Mouse (Mus musculus) R1 (cell line): ENCODE data around the gene Zdhhc16.
A peak's percentile ranks its signal among the peaks of the same experiment; 100 is the strongest.
"Not testable (repeated sequence)": the region's sequence is repeated elsewhere in the genome, so short reads cannot be mapped to it uniquely, and the experiment has no call there.

ENCODE experiments used
- DNase-seq: peaks from one replicate; pipeline ENCODE4 v3.0.0-alpha.2; 2018; ENCODE audit warnings: low read depth, low spot score

Zdhhc16 gene

GRCm38 (mm10) chr19:41913774-41914591, 19.3 kb upstream of the Zdhhc16 start:
- DNase-seq: peak; percentile 31

- DNase-seq: not testable (repeated sequence)
These were observed 18.7 kb upstream of the Zdhhc16 start for GRCm38 (mm10) chr19:41914592-41914882.

- no peak for DNase-seq
These were observed 18.0 kb upstream of the Zdhhc16 start for GRCm38 (mm10) chr19:41915294-41915693.

DNA sequence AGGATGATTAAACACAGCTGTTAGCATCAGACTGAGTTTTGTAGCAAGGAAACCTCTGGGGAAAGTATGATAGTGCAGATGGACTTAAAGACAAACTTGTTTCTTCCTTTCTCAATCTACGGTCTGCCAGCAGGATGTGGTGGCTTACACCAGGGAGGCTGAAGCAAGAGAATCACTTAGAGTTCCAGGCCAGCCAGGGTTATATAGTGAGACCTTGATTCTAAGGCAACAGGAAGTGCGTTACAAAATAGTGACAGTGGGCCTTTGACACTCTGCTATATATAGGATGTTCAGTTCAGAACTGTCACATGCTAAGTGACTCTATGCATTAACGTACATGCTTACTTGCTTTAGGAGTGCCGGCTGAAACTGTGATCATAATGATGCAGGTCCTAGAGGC, 16.4 kb upstream of the Zdhhc16 start:
- no peak for DNase-seq

DNA sequence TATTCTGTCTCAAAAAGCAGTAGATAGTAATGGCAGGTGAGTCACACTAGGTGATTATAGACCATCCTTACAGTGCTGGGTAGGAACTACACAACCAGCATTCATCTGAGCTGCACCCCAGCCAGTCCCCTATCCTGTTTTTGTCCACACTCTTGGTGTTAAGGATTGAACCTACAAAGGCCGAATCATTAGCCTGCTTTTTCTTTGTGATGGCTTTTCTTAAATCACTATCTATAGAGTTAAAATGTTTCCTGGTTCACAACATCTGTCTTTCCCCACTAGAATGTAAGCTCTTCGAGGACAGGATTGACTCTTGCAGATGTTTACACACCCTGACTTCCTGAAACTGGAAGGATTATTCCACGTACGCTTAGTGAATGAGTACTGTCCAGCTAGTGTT, 13.8 kb upstream of the Zdhhc16 start:
- DNase-seq: no peak

DNA sequence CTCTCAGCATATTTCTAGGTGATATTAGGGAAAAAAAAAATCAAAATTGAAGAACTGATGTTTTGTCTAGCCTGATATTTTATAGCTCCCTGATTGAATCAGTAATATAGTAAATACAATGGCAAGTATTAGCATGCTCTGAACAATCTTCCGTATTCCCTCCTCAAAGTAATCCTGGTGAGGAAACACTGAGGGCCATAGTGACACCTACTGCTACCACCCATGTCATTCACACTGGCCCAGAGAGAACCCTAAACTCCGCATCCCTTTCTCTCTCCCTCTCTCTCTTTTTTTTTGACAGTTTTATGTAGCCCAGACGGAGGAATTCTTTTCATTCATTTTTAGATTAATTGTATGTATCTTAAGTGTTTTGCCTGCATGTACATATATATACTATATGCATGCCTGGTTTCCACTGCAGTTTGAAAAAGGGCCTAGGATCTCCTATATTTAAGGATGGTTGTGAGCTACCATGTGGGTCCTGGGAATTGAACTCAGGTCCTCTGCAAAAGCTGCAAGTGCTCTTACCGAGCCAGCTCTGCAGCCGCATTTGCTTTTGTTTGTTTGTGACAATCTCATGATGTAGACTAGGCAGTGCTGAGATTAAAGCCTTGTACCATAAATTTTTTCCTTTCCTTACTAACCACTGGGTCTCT, 12.7 kb upstream of the Zdhhc16 start:
- DNase-seq: no peak

DNA sequence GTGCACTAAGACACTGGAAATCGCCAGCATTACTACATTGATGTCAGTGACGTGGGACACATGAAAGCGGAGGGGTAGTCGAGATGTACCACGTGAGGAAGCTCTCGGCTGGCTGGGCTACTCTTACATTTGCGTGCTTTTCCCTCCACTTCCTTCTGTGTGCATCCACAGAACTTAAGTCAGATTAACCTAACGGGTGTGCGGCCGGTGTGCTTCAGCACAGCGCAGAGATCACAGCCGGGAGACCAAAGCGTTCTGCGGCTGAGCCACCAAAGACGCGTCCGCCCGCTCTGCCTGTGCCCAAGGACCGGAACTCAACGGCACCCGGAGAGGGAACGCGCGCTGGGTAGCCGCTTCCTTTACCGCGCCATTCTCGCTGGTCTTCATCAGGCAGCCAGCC, 594 bp upstream of the Zdhhc16 start:
- DNase-seq: peak; percentile 74

DNA sequence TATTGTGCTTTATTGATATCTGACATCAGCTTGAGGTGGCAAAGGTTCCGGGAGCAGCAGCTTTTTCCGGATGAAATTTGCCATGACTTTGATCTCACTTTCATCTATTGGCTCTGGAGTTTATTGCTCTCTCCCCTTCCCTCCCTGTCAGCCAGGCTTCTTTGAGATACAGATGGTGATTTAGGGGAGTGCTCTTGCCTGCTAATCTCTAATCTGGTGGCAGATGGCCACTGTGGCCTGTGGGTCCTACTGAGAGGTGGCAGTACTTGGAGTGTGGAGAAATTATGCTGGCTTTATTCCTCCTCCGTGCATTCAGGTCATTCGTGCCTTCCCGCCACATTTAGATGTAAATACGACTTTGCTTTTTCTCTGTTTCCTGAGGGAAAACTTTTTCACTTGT, 844 bp downstream of the Zdhhc16 start:
- no peak for DNase-seq

DNA sequence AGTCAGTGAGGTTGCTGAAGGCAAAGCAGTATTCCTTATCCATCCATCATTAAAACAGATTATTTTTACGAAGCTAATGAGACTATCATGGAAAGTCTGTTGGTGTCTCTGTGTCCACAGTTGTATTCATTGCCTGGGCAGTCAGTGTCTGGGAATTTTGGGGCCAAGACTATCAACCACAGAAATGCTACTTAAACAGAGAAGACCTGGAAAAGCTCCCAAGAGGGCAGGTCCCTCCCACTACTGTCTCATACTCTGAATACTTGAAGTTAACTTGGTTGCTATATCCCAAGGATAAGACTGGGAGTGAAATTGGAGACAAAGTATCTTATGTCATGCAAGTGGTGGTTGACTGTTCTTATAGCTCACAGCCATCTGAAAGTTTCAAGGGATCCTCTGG, 2.6 kb downstream of the Zdhhc16 start:
- DNase-seq: no peak

GRCm38 (mm10) chr19:41938539-41938938, 5.3 kb downstream of the Zdhhc16 start:
- DNase-seq: no peak

GRCm38 (mm10) chr19:41943841-41944240, 10.6 kb downstream of the Zdhhc16 start:
- DNase-seq: no peak

- peak; percentile 40 for DNase-seq
These were observed 19.0 kb downstream of the Zdhhc16 start for GRCm38 (mm10) chr19:41952287-41952686.

GRCm38 (mm10) chr19:41953574-41953973, 20.3 kb downstream of the Zdhhc16 start:
- DNase-seq: no peak

DNA sequence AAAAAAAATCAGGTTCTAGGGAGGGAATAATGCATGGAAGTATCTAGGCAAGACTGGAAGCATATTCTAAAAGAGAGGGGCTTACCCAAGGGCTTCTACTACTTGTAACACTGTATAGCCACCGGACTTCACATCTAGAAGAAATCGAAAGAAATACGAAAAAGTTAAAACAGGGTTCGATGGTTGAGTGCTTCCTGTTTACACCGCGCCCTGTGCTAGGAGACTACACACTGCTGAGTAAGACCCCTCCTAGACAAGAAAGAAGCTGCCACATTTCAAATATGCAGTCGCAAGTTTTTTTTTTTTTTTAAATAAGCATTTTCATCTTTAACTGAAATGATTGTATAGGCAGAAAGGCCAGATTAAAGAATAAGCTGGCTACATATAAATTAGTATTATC, 36.3 kb downstream of the Zdhhc16 start:
- DNase-seq: no peak

- DNase-seq: peak; percentile 53
These were observed 40.9 kb downstream of the Zdhhc16 start for GRCm38 (mm10) chr19:41973891-41974794.

GRCm38 (mm10) chr19:41980422-41980818, 47.1 kb downstream of the Zdhhc16 start:
- DNase-seq: peak; percentile 88

- DNase-seq: peak; percentile 99
These were observed 47.7 kb downstream of the Zdhhc16 start, which contains the start of gene Mms19 for GRCm38 (mm10) chr19:41980819-41981594. Mms19 (minus strand) TSS chr19:41981157.

GRCm38 (mm10) chr19:41981595-41981927, 48.3 kb downstream of the Zdhhc16 start, which contains the start of gene Ubtd1:
Ubtd1 (plus strand) TSS chr19:41981763.
- no peak for DNase-seq

DNA sequence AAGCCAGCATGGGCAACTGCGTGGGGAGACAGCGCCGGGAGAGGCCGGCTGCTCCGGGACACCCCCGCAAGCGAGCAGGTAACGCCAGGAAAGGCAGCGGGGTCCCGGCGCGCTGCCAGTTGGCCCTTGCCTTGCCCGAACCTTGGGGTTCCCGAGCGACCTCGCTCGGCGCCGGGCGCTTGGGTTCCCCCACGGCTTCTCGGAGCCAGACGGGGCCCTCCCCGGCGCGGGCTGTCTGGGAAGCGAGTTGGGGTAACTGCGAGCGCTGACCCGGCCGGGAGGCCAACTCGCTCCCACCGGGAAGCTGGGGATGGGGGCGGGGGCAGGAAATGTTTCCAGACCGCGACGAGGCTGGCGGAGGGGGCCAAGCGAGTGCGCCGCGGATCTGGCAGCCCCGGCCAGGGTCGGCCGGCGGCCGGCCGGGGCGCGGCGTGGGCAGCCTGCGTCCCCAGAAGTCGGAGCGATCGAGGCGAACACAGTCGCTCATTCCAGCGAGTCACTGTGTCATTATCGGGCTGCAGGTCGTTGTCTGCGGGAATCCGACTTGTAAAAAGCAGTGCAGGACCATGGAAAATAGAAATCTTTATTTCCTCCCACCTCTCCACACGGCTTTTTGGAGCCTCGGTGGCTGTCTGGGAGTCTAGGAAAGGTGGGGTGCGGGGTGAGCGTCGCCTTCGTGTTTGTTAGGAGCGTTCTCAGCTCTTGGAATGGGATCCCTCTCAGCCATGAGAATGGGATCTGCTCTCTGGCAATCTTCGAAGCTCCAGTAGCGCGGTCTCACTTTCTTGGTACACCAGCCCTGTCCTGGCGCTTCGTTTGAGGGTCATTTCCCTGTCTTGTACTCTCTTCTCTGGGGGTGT, 48.9 kb downstream of the Zdhhc16 start:
- peak; percentile 42 for DNase-seq

- peak; percentile 40 for DNase-seq
These were observed 49.5 kb downstream of the Zdhhc16 start for GRCm38 (mm10) chr19:41982791-41983150.

DNA sequence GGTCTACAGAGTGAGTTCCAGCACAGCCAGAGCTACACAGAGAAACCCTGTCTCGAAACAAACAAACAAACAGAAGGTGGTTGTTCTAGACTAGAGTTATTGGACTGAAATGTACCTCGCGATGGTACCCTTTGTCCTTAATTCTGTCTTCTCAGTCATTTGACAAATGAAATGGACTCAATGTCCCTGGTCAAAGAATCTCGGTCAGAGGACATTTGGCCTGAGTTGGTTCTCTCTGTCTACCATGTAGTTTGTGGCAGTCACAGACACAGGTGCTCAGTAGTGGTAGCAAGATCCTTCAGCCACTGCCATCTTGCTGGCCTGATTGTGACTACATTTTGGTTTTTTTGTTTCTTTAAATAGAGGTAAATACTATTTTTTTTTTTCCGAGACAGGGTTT, 52.7 kb downstream of the Zdhhc16 start:
- no peak for DNase-seq
